Comparison of ENCODE assay signal across 8 mouse cellular contexts in genomic region chr15:97844037-97845034, GRCm38 (mm10). TPM values are rescaled to one million over a fixed set of nuclear protein-coding genes. Genes with fewer than 3 reads are reported as not detected.
A peak's percentile ranks its signal among the peaks of the same experiment; 100 is the strongest.
DNase-seq lines count a peak whose midpoint lies in the region; ATAC-seq and TF ChIP-seq lines count a peak whose summit lies in the region.

Hdac7 (minus strand) TSS chr15:97844502.

- H3K9ac ChIP-seq in limb, embryonic 12.5 days (replicated peaks) = no peak within 1 kb of the TSS
- H3K9ac ChIP-seq in neural tube, embryonic 12.5 days = no peak within 1 kb of the TSS

- no peaks in the 10 kb centered on the region for H3K9me3 ChIP-seq in limb, embryonic 12.5 days
- no peaks in the 10 kb centered on the region for H3K9me3 ChIP-seq in neural tube, embryonic 12.5 days

- WGBS in limb, embryonic 12.5 days = 69% methylated on average over 19 of the region's 19 CpGs
- WGBS in neural tube, embryonic 12.5 days = 72% methylated on average over 19 of the region's 19 CpGs

- H3K4me3 ChIP-seq in embryonic fibroblast, embryonic 13.5 days (ENCODE audit: insufficient read depth, low read length) = no peak within 1 kb of the TSS
- H3K4me3 ChIP-seq in limb, embryonic 12.5 days (replicated peaks) = no peak within 1 kb of the TSS
- no peak within 1 kb of the TSS for H3K4me3 ChIP-seq in neural tube, embryonic 12.5 days

- no peak within 1 kb of the TSS for H3K4me2 ChIP-seq in limb, embryonic 12.5 days
- no peak within 1 kb of the TSS for H3K4me2 ChIP-seq in neural tube, embryonic 12.5 days (replicated peaks)

- H3K27ac ChIP-seq in embryonic fibroblast, embryonic 13.5 days (ENCODE audit: insufficient read depth, low read length) = no peak within 1 kb of the TSS
- no peak within 1 kb of the TSS for H3K27ac ChIP-seq in limb, embryonic 12.5 days
- no peak within 1 kb of the TSS for H3K27ac ChIP-seq in neural tube, embryonic 12.5 days

- no peak for TF ChIP-seq CTCF in embryonic fibroblast, embryonic 13.5 days (IDR thresholded peaks at IDR 0.05; ENCODE audit: borderline replicate concordance, insufficient read depth, low read length)

- no peaks in the 10 kb centered on the region for H3K27me3 ChIP-seq in limb, embryonic 12.5 days
- H3K27me3 ChIP-seq in neural tube, embryonic 12.5 days (replicated peaks) = no peaks in the 10 kb centered on the region

- 0 out of 2 replicates have a peak, but pooled peaks cover 5% of the 10 kb centered on the region for H3K4me1 ChIP-seq in embryonic fibroblast, embryonic 13.5 days (ENCODE audit: control insufficient read depth, insufficient read depth, low read length)
- peaks cover 15% of the 10 kb centered on the region for H3K4me1 ChIP-seq in limb, embryonic 12.5 days (replicated peaks)
- H3K4me1 ChIP-seq in neural tube, embryonic 12.5 days = peaks cover 7% of the 10 kb centered on the region

- no peaks in the 10 kb centered on the region for H3K36me3 ChIP-seq in limb, embryonic 12.5 days
- H3K36me3 ChIP-seq in neural tube, embryonic 12.5 days = no peaks in the 10 kb centered on the region

- no peak for TF ChIP-seq POLR2A in embryonic fibroblast, embryonic 13.5 days (IDR thresholded peaks at IDR 0.05; ENCODE audit: low read depth, low read length)

- intact Hi-C loops in heart, postnatal 14 days (cut with DNase I) = no loop called here

- peak; percentile 35 for DNase-seq in spleen, adult 12 weeks (ENCODE audit: low spot score)
- DNase-seq in spleen, postnatal 14 days (ENCODE audit: low spot score in 2 of 2) = no peak
- no peak for DNase-seq in heart, postnatal 14 days
- DNase-seq in right cerebral cortex, postnatal 10 days (ENCODE audit: low spot score in 2 of 2) = no peak
- no peak for DNase-seq in urinary bladder, postnatal 14 days (ENCODE audit: low spot score)

- ATAC-seq in limb, embryonic 12.5 days (ENCODE audit: insufficient number of reproducible peaks, insufficient read depth, low FRiP score, low TSS enrichment, low read depth) = no peak
- no peak for ATAC-seq in neural tube, embryonic 12.5 days (ENCODE audit: low FRiP score, low read depth)

RNA-seq across cellular contexts. Expression of gene Hdac7, which starts in this region (rescaled TPM):
- polyA plus RNA-seq in embryonic fibroblast, embryonic 13.5 days (2011; ENCODE audit: insufficient read length, low read depth, missing spikeins) = 51.8 and 60.1 TPM in 2 replicates
- 10 to 100 TPM; 45.9 to 52.5 TPM for total RNA-seq in heart, postnatal 14 days (2021)
- polyA plus RNA-seq in limb, embryonic 12.5 days (2016; fragmentation: Nextera tagmentation; extraction: Ambion mirVana) = 31.5 and 33.6 TPM in 2 replicates
- 28.9 and 29.7 TPM in 2 replicates for polyA plus RNA-seq in neural tube, embryonic 12.5 days (2016; fragmentation: Nextera tagmentation; extraction: Ambion mirVana)
